Mouse (Mus musculus) skeletal muscle tissue, postnatal 0 days (tissue): ENCODE data around the gene Fbxw20. TPM values are rescaled to one million over a fixed set of nuclear protein-coding genes. Genes with fewer than 3 reads are reported as not detected.

Source experiments
- polyA plus RNA-seq: library from polyadenylated mRNA; unstranded; fragments of >200 nt; fragmentation: Nextera tagmentation; extraction: Ambion mirVana; gene quantifications from 2 replicates; pipeline ENCODE4 v1.2.1, GENCODE M21; 2015

The Fbxw20 gene
- polyA plus RNA-seq = not detected in 2 replicates

GRCm38 (mm10) chr9:109234654-109235053 lies at the start of gene Fbxw20:
Fbxw20 (minus strand) TSS chr9:109234754.

GRCm38 (mm10) chr9:109195875-109196274 lies 38.7 kb downstream of the Fbxw20 start, which contains the start of gene Fbxw13:
Fbxw13 (minus strand) TSS chr9:109195975.

Other genes with a start within 250 kb of the Fbxw20 start
- 0.13 TPM in 1 of 2 replicates, not detected in the other for gene Ucn2, start 248.7 kb downstream of the Fbxw20 start, polyA plus RNA-seq
- 7.3 and 8.6 TPM in 2 replicates for gene Pfkfb4, start 243.0 kb downstream of the Fbxw20 start, polyA plus RNA-seq
- gene Shisa5, start 196.2 kb downstream of the Fbxw20 start, polyA plus RNA-seq = 47.1 and 63.1 TPM in 2 replicates
- gene Trex1, start 175.0 kb downstream of the Fbxw20 start, polyA plus RNA-seq = 14.9 and 15.0 TPM in 2 replicates
- gene Atrip, start 160.6 kb downstream of the Fbxw20 start, polyA plus RNA-seq = 11.8 and 12.3 TPM in 2 replicates
- 11.0 and 11.6 TPM in 2 replicates for gene Ccdc51, start 152.3 kb downstream of the Fbxw20 start, polyA plus RNA-seq
- 322 and 363 TPM in 2 replicates for gene Tma7, start 152.2 kb downstream of the Fbxw20 start, polyA plus RNA-seq
- gene Plxnb1, start 139.4 kb downstream of the Fbxw20 start, polyA plus RNA-seq = 0.74 and 0.87 TPM in 2 replicates
- not detected in 2 replicates for gene Fbxw21, start 72.7 kb downstream of the Fbxw20 start, polyA plus RNA-seq
- not detected in 2 replicates for gene Fbxw13, start 38.8 kb downstream of the Fbxw20 start, polyA plus RNA-seq
- gene Fbxw14, start 52.9 kb upstream of the Fbxw20 start, polyA plus RNA-seq = not detected in 2 replicates
- gene Fbxw28, start 104.9 kb upstream of the Fbxw20 start, polyA plus RNA-seq = not detected in 2 replicates
- not detected in 2 replicates for gene Fbxw22, start 169.5 kb upstream of the Fbxw20 start, polyA plus RNA-seq
- not detected in 2 replicates for gene Fbxw16, start 214.4 kb upstream of the Fbxw20 start, polyA plus RNA-seq